Mouse (Mus musculus) cerebellum, adult 11 months (tissue): ENCODE measurements at regions not wholly inside any gene's neighbourhood (a gene's known extent, or its start where the extent isn't known, plus 50 kb on each side); places are given as distances from the start of the nearest gene placed in this dataset.
A peak's percentile ranks its signal among the peaks of the same experiment; 100 is the strongest.

Experiments used
- DNase-seq: peaks from one replicate; pipeline ENCODE4 v3.0.0; 2022

- no peak for DNase-seq
These were observed 961.4 kb downstream of the Mat2b start for GRCm38 (mm10) chr11:39733434-39734076.

DNA sequence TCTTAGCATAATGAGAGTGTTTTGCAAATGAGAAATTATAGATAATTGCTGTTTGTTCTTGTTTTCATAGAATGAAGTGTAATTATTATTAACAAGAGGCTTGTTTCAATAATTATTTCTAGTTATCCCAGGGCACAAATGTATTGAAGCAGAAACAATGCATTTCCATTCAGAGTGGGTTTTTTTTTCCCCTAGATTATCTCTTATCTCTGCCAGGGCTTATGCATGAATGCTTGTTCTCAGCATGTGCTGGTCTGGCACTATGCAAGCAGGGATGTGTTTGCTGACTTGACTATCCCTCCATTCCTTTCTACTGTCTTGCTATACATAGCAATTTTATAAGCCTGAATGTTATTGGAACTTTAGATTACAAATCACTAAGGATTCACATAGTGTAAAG is 971.4 kb downstream of the Mat2b start:
- no peak for DNase-seq

DNA sequence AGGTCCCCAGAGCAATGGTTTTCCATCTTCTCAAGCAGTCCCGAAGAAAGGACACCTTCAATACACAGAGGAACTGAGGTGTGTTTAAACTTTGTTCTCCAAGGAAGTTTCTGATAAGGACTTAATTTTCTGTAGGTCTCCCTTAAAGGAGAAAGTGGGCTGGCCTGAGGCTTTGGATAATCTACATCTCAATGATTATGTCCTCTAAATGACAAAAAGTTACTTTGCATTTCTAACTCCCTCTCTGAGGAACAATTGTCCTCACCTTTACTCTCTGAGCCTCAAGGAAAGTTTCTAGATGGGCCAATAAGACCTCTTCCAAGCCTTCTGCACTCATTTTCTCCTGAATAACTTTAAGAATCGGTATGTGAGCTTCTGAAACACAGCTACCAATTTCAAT is 1016.5 kb downstream of the Mat2b start:
- no peak for DNase-seq

DNA sequence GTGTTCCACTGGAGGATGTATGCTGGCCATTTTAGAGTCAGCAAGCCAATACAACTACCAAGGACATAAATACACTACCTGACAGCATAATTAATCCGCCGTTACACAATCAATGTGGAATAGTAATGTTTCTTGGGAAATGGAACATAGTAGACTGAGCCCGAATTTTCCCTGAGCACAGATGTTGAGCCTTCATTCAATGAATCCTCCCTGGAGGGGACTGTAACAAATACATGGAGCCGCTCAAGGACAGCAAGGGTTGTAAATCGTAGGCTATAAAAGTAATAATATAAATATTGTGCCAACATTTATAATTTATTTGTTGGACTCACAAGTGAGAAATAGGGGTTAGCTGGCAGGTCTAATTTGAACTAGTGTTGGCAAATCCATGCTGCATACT is 1041.4 kb downstream of the Mat2b start:
- no peak for DNase-seq

- no peak for DNase-seq
These were observed 1075.6 kb downstream of the Mat2b start for GRCm38 (mm10) chr11:39619356-39619755.

GRCm38 (mm10) chr11:39615843-39616242 is 1079.2 kb downstream of the Mat2b start:
- DNase-seq: no peak

GRCm38 (mm10) chr11:39596479-39596878 is 1098.5 kb downstream of the Mat2b start:
- DNase-seq: no peak

DNA sequence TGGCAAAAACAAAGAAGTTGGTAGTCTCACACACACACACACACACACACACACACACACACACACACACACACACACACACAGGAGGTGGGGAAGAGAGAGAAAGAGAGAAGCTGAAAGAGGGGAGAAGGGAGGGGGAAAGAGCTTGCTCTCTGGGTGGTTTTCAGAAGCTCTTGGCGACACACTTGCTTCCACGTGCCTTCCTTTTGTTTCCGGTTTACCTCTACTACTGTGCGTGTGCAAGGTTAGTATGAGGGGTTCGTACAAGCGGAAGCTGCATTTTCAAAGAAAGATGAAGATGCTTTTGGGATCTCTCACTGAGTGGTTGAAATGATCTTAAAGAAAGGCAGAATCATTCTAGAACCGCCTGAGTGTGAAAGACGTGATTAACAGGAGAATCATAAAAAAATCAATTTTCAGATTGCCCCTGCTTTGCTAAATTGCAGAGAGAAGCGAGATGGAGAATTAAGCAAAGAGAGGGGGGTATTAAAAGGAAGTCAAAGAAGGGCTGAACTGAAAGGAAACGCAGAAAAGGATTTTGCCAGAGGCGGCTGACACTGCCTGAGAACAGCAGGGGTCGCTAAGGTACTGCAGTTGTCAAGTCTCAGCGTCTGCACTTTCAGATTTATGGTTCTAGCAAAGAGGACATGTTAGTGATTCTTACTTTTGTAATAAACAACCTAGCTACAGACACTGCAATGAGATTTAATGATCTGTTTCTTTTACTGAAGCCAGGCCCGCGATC is 1106.2 kb downstream of the Mat2b start:
- peak; percentile 1 for DNase-seq

DNA sequence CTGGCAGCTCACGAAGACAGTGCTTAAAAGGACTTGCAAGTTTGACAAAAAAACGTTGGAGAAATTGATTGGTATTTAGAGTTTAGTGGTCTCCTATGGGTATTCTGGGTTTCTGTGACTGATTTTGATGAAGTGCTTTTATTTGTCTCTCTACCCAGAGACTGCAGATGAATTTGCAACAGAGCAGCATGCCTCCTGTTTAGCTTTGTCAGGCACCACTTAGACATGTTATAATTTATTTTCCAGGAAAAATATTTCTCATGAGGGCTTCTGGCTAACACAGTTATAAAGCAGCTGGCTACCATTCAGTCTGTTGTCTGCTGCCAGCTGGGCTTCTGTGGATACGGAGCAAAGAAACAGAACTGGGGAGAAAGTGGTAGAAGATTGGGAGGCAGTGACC is 1136.7 kb downstream of the Mat2b start:
- DNase-seq: no peak

GRCm38 (mm10) chr11:39550066-39550465 is 1144.9 kb downstream of the Mat2b start:
- DNase-seq: no peak

DNA sequence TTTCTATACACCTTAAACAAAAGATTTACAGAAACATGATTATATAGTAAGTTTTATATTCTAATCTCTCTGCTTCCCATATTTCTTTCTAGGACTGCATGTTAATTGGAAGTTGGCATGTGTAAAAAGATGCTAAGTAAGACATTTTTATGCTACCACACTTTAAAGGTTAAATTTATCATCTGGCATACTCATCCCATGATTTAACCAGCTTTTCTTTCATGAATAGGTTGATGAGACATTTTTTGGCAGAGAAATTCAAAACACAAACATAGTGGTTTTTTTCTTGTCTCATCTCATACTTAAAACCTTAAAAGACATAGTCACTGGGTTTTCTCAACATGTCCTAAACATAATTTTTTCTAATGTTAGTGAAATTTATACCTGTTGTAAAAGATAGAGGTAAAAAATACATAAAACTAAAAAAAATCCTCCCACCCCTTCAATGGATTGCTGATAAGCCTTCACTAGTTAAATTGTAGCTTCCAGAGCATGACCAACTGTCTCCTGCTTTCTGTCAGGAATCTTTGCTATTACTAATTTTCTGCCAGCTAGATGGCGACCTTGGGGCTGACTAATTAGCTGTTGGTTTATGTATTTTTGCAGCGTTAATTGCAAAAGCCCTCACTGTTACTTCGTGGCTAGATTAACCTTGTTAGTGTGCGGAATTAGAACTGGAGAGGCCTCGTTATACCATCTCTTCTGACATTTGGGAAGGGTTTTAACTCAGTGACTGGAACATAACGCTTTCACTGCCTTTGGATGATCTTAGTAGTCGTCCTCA is 1169.9 kb downstream of the Mat2b start:
- no peak for DNase-seq

DNA sequence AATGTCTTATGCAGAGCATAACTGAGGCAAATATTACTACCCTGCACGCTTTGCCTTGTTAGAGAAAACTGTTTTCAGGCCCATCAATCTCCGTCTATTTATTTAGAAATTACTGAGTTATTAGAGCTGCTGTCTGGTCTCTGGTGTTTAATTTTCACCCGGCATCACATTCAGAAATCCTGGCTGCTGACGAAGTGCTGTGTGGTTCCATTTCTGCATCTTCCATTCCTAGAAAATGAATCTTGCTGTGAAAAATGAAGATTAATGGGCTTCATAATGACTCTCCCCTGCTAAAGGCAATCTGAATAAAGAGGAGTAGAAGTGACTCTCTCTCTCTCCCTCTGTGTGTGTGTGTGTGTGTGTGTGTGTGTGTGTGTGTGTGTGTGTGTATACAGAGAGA is 1199.8 kb downstream of the Mat2b start:
- DNase-seq: no peak

DNA sequence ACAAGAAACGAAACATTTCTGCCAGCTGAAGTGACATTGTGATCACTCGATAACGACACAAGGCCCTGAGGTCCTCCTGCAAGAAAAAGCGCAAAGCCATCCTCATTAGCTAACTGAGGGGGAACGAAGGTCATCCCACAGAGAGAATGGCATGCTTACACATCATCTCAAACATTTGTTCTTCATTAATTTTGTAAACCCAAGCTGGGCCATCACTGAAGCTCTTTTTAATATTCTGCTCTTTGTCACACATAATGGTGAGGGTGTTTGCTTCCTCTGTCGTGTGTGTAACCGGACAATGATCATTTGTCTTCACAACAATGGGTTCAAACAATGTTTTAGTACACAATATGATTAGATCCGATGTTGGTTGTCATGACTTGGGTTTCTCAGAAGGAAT is 1217.9 kb downstream of the Mat2b start:
- DNase-seq: no peak

DNA sequence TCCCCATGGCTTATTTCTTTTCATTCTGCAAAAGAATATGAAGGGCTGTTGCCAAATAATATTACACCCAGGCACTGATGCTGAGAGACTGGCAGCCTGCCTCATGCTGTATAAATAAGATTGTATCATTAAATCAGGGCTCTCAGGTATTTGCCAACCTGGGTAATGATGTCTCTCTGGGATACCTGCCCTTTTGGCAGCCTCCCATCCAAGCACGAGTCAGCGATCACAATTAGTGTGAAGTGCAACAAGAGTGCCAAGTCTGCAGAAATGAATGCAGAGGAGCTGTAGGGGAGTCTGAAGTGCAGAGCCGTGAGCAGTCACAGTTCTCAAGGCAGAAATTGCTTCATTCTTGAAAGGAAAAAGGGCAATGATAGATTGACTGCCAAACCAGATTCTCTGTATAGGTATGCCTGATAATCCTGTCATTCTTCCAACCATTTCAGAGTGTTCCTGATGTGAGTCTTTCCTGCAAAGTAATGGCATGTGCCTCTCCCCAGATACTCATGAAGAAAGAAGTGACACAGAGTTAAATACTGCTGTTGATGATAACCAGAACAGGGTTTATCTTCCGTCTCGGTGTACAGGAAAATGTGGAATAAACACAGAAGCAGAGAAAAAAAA is 1241.6 kb downstream of the Mat2b start:
- no peak for DNase-seq

DNA sequence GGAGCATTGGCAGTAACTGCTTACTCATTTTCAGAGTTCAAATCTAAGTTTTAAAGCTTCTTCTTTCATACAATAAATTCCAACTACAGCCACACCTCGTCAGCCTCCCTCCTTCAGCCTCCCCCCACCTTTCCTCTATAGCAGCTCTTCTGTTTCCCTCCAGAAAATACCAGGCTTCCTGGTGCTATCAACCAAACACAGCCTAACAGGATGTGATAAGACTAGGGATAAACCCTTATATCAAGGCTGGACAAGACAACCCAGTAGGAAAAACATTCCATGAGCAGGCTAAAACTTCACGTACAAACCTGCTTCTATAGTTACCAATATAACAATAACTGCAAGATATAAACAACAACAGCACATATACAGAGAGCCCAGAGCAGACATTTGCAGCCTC is 1248.6 kb downstream of the Mat2b start:
- DNase-seq: no peak

- DNase-seq: no peak
These were observed 1283.3 kb downstream of the Mat2b start for GRCm38 (mm10) chr11:39411691-39412090.

DNA sequence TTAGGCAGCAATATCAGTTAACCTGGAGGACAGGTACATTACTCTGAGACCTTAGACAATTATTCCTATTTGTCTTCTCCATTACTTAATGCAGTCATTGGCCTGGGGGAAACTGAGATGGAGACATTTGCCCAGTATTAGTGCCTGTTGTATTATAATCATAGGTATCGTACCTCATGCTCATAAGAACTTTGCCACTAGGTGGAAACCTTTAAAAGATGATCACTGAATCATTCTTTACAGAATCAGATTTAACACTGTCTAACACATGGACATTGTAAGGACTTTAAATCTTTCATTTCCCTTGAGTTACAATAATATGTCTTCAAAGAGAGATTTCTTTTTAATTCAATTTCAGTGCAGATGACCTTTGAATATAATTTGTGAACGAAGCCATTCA is 1283.8 kb downstream of the Mat2b start:
- no peak for DNase-seq

DNA sequence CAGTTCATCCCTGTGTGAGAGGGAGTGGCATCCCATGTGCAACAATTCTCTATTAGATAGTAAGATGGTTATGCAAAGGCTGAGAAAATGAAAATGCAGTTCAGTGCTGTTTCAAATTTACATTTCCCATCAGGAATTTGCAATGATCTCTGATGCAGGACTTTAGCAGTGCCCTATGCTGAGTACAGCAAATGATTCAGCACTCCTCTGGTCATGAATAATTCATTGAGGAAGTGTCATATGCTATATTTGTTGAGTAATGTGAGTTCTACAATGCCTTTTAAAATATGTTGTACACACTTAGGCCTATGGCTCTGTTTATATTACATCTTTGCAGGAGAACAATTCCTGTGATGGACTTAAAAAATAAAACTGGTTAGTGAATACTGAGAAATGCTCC is 1330.2 kb downstream of the Mat2b start:
- DNase-seq: no peak

GRCm38 (mm10) chr11:39350616-39351015 is 1344.4 kb downstream of the Mat2b start:
- DNase-seq: no peak
